Mouse (Mus musculus): ENCODE measurements around the gene Mmel1. TPM values are rescaled to one million over a fixed set of nuclear protein-coding genes. Genes with fewer than 3 reads are reported as not detected.

The Mmel1 gene
- polyA plus RNA-seq, 1 experiment from 2014 or later: 0.34 TPM

GRCm38 (mm10) chr4:154895549-154895948, 26.2 kb downstream of the Mmel1 start:
- ATAC-seq: no peak
- WGBS: 78% methylated on average over 5 of the region's 5 CpGs
- Histone ChIP-seq H3K27me3 (replicated peaks) (no peaks in the 10 kb centered on the region), H3K36me3 (no peaks in the 10 kb centered on the region), H3K4me1 (replicated peaks) (peaks cover 18% of the 10 kb centered on the region), H3K27ac (no peak overlapping the region), H3K9me3 (no peaks in the 10 kb centered on the region), H3K4me3 (replicated peaks) (no peak overlapping the region), H3K4me2 (replicated peaks) (no peak overlapping the region), H3K9ac (no peak overlapping the region)

GRCm38 (mm10) chr4:154897676-154898465, 28.5 kb downstream of the Mmel1 start:
- Histone ChIP-seq H3K27ac (no peak overlapping the region), H3K9ac (peak overlapping the region; percentile 62), H3K27me3 (replicated peaks) (no peaks in the 10 kb centered on the region), H3K9me3 (no peaks in the 10 kb centered on the region), H3K4me2 (replicated peaks) (peak overlapping the region; percentile 90), H3K4me3 (replicated peaks) (peak overlapping the region; percentile 50), H3K4me1 (replicated peaks) (peaks cover 18% of the 10 kb centered on the region), H3K36me3 (no peaks in the 10 kb centered on the region)
- WGBS: 58% methylated on average over 6 of the region's 6 CpGs
- no peak for ATAC-seq

GRCm38 (mm10) chr4:154898506-154899446, 29.4 kb downstream of the Mmel1 start, which contains the start of gene Fam213b:
Gene Fam213b, minus strand, starts transcription at chr4:154899135.
- peak within 1 kb of the TSS; percentile 62 for H3K9ac ChIP-seq
- H3K36me3 ChIP-seq: no peaks in the 10 kb centered on the region

GRCm38 (mm10) chr4:154902371-154902770, 33.0 kb downstream of the Mmel1 start:
- no peaks in the 10 kb centered on the region for H3K36me3 ChIP-seq
- ATAC-seq: no peak
- peaks cover 15% of the 10 kb centered on the region for H3K4me1 ChIP-seq (replicated peaks)
- H3K27ac ChIP-seq: no peak overlapping the region
- no peaks in the 10 kb centered on the region for H3K27me3 ChIP-seq (replicated peaks)
- H3K4me3 ChIP-seq (replicated peaks): no peak overlapping the region
- H3K9me3 ChIP-seq: no peaks in the 10 kb centered on the region
- H3K9ac ChIP-seq: no peak overlapping the region
- no peak overlapping the region for H3K4me2 ChIP-seq (replicated peaks)
- WGBS: 81% methylated on average over 2 of the region's 2 CpGs

More at GRCm38 (mm10) chr4:154898506-154899446, 29.4 kb downstream of the Mmel1 start, which contains the start of gene Fam213b:
- H3K27me3 ChIP-seq (replicated peaks): no peaks in the 10 kb centered on the region
- peaks cover 18% of the 10 kb centered on the region for H3K4me1 ChIP-seq (replicated peaks)
- H3K27ac ChIP-seq: peak within 1 kb of the TSS; percentile 23; the same call in 1 of the 2 replicates
- H3K9me3 ChIP-seq: no peaks in the 10 kb centered on the region
- peak within 1 kb of the TSS; percentile 50 for H3K4me3 ChIP-seq (replicated peaks)
- peak within 1 kb of the TSS; percentile 90 for H3K4me2 ChIP-seq (replicated peaks)
- ATAC-seq: peak; percentile 99
- WGBS: 3% methylated on average over 43 of the region's 43 CpGs

- H3K27me3 ChIP-seq (replicated peaks): no peaks in the 10 kb centered on the region
- peak overlapping the region; percentile 42 for H3K4me3 ChIP-seq (replicated peaks)
- peak; percentile 94 for ATAC-seq
- H3K9ac ChIP-seq: peak overlapping the region; percentile 46
- H3K9me3 ChIP-seq: no peaks in the 10 kb centered on the region
- 1% methylated on average over 16 of the region's 16 CpGs for WGBS
- H3K27ac ChIP-seq: no peak overlapping the region
- peaks cover 5% of the 10 kb centered on the region for H3K4me1 ChIP-seq (replicated peaks)
- no peaks in the 10 kb centered on the region for H3K36me3 ChIP-seq
- peak overlapping the region; percentile 76 for H3K4me2 ChIP-seq (replicated peaks)
These were observed 35.0 kb downstream of the Mmel1 start for GRCm38 (mm10) chr4:154904185-154905071.

GRCm38 (mm10) chr4:154907833-154908232, 38.4 kb downstream of the Mmel1 start:
- 0 out of 2 replicates have a peak overlapping the region, but pooled peaks have one; percentile 58 for H3K27ac ChIP-seq
- H3K4me3 ChIP-seq (replicated peaks): no peak overlapping the region
- peak; percentile 55; the same call in 1 of the 2 replicates for ATAC-seq
- H3K9me3 ChIP-seq: no peaks in the 10 kb centered on the region
- 38% methylated on average over 17 of the region's 17 CpGs for WGBS
- no peaks in the 10 kb centered on the region for H3K27me3 ChIP-seq (replicated peaks)
- H3K36me3 ChIP-seq: no peaks in the 10 kb centered on the region
- H3K4me2 ChIP-seq (replicated peaks): peak overlapping the region; percentile 43
- no peak overlapping the region; the same call in 1 of the 2 replicates for H3K9ac ChIP-seq
- H3K4me1 ChIP-seq (replicated peaks): peaks cover 19% of the 10 kb centered on the region

- ATAC-seq: no peak
- no peaks in the 10 kb centered on the region for H3K9me3 ChIP-seq
- H3K27me3 ChIP-seq (replicated peaks): no peaks in the 10 kb centered on the region
- no peak overlapping the region for H3K4me2 ChIP-seq (replicated peaks)
- H3K27ac ChIP-seq: no peak overlapping the region
- peaks cover 23% of the 10 kb centered on the region for H3K4me1 ChIP-seq (replicated peaks)
- 86% methylated on average over 5 of the region's 5 CpGs for WGBS
- no peak overlapping the region for H3K9ac ChIP-seq
- H3K36me3 ChIP-seq: no peaks in the 10 kb centered on the region
- no peak overlapping the region for H3K4me3 ChIP-seq (replicated peaks)
These were observed 39.1 kb downstream of the Mmel1 start for GRCm38 (mm10) chr4:154908490-154908889.

- Histone ChIP-seq H3K9me3 (no peaks in the 10 kb centered on the region), H3K27ac (peak overlapping the region; percentile 13), H3K36me3 (no peaks in the 10 kb centered on the region), H3K9ac (no peak overlapping the region), H3K27me3 (replicated peaks) (no peaks in the 10 kb centered on the region), H3K4me2 (replicated peaks) (peak overlapping the region; percentile 31), H3K4me1 (replicated peaks) (peaks cover 24% of the 10 kb centered on the region), H3K4me3 (replicated peaks) (no peak overlapping the region)
- 29% methylated on average over 15 of the region's 15 CpGs for WGBS
- 0 out of 2 replicates have a peak, but pooled peaks have one; percentile 7 for ATAC-seq
These were observed 41.5 kb downstream of the Mmel1 start for GRCm38 (mm10) chr4:154910606-154911522.

- Histone ChIP-seq H3K4me2 (replicated peaks) (0 out of 2 replicates have a peak overlapping the region, but pooled peaks have one; percentile 14), H3K4me3 (replicated peaks) (no peak overlapping the region), H3K27me3 (replicated peaks) (no peaks in the 10 kb centered on the region), H3K27ac (peak overlapping the region; percentile 13), H3K4me1 (replicated peaks) (peaks cover 24% of the 10 kb centered on the region), H3K9me3 (no peaks in the 10 kb centered on the region), H3K9ac (no peak overlapping the region), H3K36me3 (no peaks in the 10 kb centered on the region)
- ATAC-seq: peak; percentile 56
- WGBS: 51% methylated on average over 2 of the region's 2 CpGs
These were observed 42.3 kb downstream of the Mmel1 start for GRCm38 (mm10) chr4:154911644-154912043.

GRCm38 (mm10) chr4:154913845-154914244, 44.5 kb downstream of the Mmel1 start:
- Histone ChIP-seq H3K27ac (no peak overlapping the region), H3K9me3 (no peaks in the 10 kb centered on the region), H3K4me3 (replicated peaks) (no peak overlapping the region), H3K4me1 (replicated peaks) (peaks cover 19% of the 10 kb centered on the region), H3K36me3 (no peaks in the 10 kb centered on the region), H3K27me3 (replicated peaks) (no peaks in the 10 kb centered on the region), H3K4me2 (replicated peaks) (no peak overlapping the region), H3K9ac (no peak overlapping the region)
- WGBS: 86% methylated on average over 3 of the region's 3 CpGs
- no peak for ATAC-seq

Data from intestine, embryonic 15.5 days (tissue).